Mouse (Mus musculus) midbrain, postnatal 0 days (tissue): ENCODE measurements around the gene Lamc2. TPM values are rescaled to one million over a fixed set of nuclear protein-coding genes. Genes with fewer than 3 reads are reported as not detected.

Source experiments
- ATAC-seq: fragments of 200-750 bp; cut with Nextera tagmentation; 2 replicates; pipeline ENCODE4 v1.8.0; 2017; ENCODE audit warnings: moderate number of reproducible peaks, mild to moderate bottlenecking, moderate TSS enrichment, moderate library complexity; ENCODE audit not compliant: low FRiP score
- DNase-seq: peaks from one replicate; pipeline ENCODE4 v3.0.0-alpha.2; 2015; ENCODE audit warnings: low spot score
- H3K27ac ChIP-seq: fragments of 300-500 bp; sonication (generic); 2 replicates; pipeline ENCODE4 v1.5.1; 2014; ENCODE audit warnings: low read depth, mild to moderate bottlenecking, low read length, mixed read lengths
- H3K27me3 ChIP-seq: fragments of 300-500 bp; sonication (generic); 2 replicates; pipeline ENCODE4 v1.6.1; 2014; ENCODE audit warnings: low read length, control low read depth, mixed read lengths; ENCODE audit not compliant: insufficient read depth
- H3K36me3 ChIP-seq: fragments of 300-500 bp; sonication (generic); 2 replicates; pipeline ENCODE4 v1.6.1; 2014; ENCODE audit warnings: low read length, control low read depth, mixed read lengths; ENCODE audit not compliant: insufficient read depth
- H3K4me1 ChIP-seq: fragments of 300-500 bp; sonication (generic); 2 replicates; pipeline ENCODE4 v1.6.1; 2014; ENCODE audit warnings: mild to moderate bottlenecking, control low read depth, antibody characterized with exemption, low read length, mixed read lengths; ENCODE audit not compliant: insufficient read depth
- H3K4me2 ChIP-seq: fragments of 300-500 bp; sonication (generic); 2 replicates; pipeline ENCODE4 v1.6.1; 2014; ENCODE audit warnings: low read depth, mild to moderate bottlenecking, low read length, mixed read lengths; ENCODE audit not compliant: poor library complexity, severe bottlenecking
- H3K4me3 ChIP-seq: fragments of 300-500 bp; sonication (generic); 2 replicates; pipeline ENCODE4 v1.5.1; 2014; ENCODE audit warnings: low read depth, mild to moderate bottlenecking, low read length, moderate library complexity
- H3K9ac ChIP-seq: fragments of 300-500 bp; sonication (generic); replicated peaks from 2 replicates; pipeline ENCODE4 v1.6.1; 2014; ENCODE audit warnings: mild to moderate bottlenecking, low read length, moderate library complexity, mixed read lengths; ENCODE audit not compliant: poor library complexity, severe bottlenecking
- H3K9me3 ChIP-seq: fragments of 300-500 bp; sonication (generic); 2 replicates; pipeline ENCODE4 v1.6.1; 2016; ENCODE audit warnings: low read length, control low read depth
- CTCF ChIP-seq: IDR thresholded peaks from 2 replicates; pipeline ENCODE4 v1.5.1; 2016; ENCODE audit warnings: antibody characterized with exemption, mild to moderate bottlenecking
- WGBS: fragments of 180-500 bp; shearing (Covaris S2); extraction: QIAGEN DNeasy Blood & Tissue Kit; methylation state at CpG from one replicate; pipeline ENCODE4 v1.1.7; 2014; 5-methylcytosine and 5-hydroxymethylcytosine counted together
- polyA plus RNA-seq: library from polyadenylated mRNA; unstranded; fragments of >200 nt; fragmentation: Nextera tagmentation; extraction: Ambion mirVana; gene quantifications from 2 replicates; pipeline ENCODE4 v1.2.1, GENCODE M21; 2015
- total RNA-seq: library from RNA; depleted of rRNA; stranded (reverse); fragments of >200 nt; gene quantifications from 2 replicates; pipeline ENCODE4 v1.2.3, GENCODE M21; 2014

Gene Lamc2
- total and polyA plus RNA-seq, 2 experiments from 2014 or later = 5.0 to 7.6 TPM

GRCm38 (mm10) chr1:153225786-153226725 lies 39.8 kb upstream of the Lamc2 start:
- Histone ChIP-seq H3K9ac (no peak overlapping the region), H3K9me3 (no peaks in the 10 kb centered on the region), H3K4me1 (no peaks in the 10 kb centered on the region), H3K4me2 (no peak overlapping the region), H3K4me3 (no peak overlapping the region), H3K27ac (no peak overlapping the region), H3K27me3 (no peaks in the 10 kb centered on the region), H3K36me3 (peaks cover 51% of the 10 kb centered on the region)
- ATAC-seq = no peak
- no peak for DNase-seq
- TF ChIP-seq CTCF = no peak
- WGBS = 88% methylated on average over 21 of the region's 21 CpGs

GRCm38 (mm10) chr1:153224331-153224730 lies 38.1 kb upstream of the Lamc2 start:
- no peak overlapping the region for H3K27ac ChIP-seq
- no peak for TF ChIP-seq CTCF
- DNase-seq (no peak), ATAC-seq (no peak)
- H3K36me3 ChIP-seq = peaks cover 48% of the 10 kb centered on the region
- H3K27me3 ChIP-seq = no peaks in the 10 kb centered on the region
- no peaks in the 10 kb centered on the region for H3K9me3 ChIP-seq
- WGBS = 85% methylated on average over 5 of the region's 5 CpGs
- no peak overlapping the region for H3K9ac ChIP-seq
- no peaks in the 10 kb centered on the region for H3K4me1 ChIP-seq
- H3K4me3 ChIP-seq = no peak overlapping the region
- H3K4me2 ChIP-seq = no peak overlapping the region

GRCm38 (mm10) chr1:153219376-153219775 lies 33.1 kb upstream of the Lamc2 start:
- no peak for TF ChIP-seq CTCF
- no peak overlapping the region for H3K9ac ChIP-seq
- H3K9me3 ChIP-seq = no peaks in the 10 kb centered on the region
- ATAC-seq = no peak
- H3K4me3 ChIP-seq = no peak overlapping the region
- H3K4me1 ChIP-seq = no peaks in the 10 kb centered on the region
- WGBS = 41% methylated on average over 9 of the region's 9 CpGs
- H3K4me2 ChIP-seq = no peak overlapping the region
- H3K27ac ChIP-seq = no peak overlapping the region
- peak; percentile 5 for DNase-seq
- H3K27me3 ChIP-seq = no peaks in the 10 kb centered on the region
- peaks cover 20% of the 10 kb centered on the region for H3K36me3 ChIP-seq

GRCm38 (mm10) chr1:153216516-153216915 lies 30.3 kb upstream of the Lamc2 start:
- H3K36me3 ChIP-seq = peaks cover 13% of the 10 kb centered on the region
- no peaks in the 10 kb centered on the region for H3K27me3 ChIP-seq
- H3K27ac ChIP-seq = no peak overlapping the region
- H3K9ac ChIP-seq = no peak overlapping the region
- ATAC-seq (no peak), DNase-seq (no peak)
- WGBS = 73% methylated on average over 4 of the region's 4 CpGs
- no peaks in the 10 kb centered on the region for H3K9me3 ChIP-seq
- H3K4me1 ChIP-seq = no peaks in the 10 kb centered on the region
- H3K4me3 ChIP-seq = no peak overlapping the region
- no peak for TF ChIP-seq CTCF
- no peak overlapping the region for H3K4me2 ChIP-seq

- H3K4me2 ChIP-seq = no peak overlapping the region
- no peak overlapping the region for H3K27ac ChIP-seq
- H3K4me3 ChIP-seq = no peak overlapping the region
- DNase-seq (no peak), ATAC-seq (no peak)
- no peaks in the 10 kb centered on the region for H3K9me3 ChIP-seq
- TF ChIP-seq CTCF = no peak
- H3K27me3 ChIP-seq = no peaks in the 10 kb centered on the region
- no peak overlapping the region for H3K9ac ChIP-seq
- no peaks in the 10 kb centered on the region for H3K4me1 ChIP-seq
- peaks cover 5% of the 10 kb centered on the region for H3K36me3 ChIP-seq
- 80% methylated on average over 5 of the region's 5 CpGs for WGBS
These were observed 29.4 kb upstream of the Lamc2 start for GRCm38 (mm10) chr1:153215676-153216075.

GRCm38 (mm10) chr1:153210992-153211391 lies 24.7 kb upstream of the Lamc2 start:
- no peak for TF ChIP-seq CTCF
- H3K36me3 ChIP-seq = no peaks in the 10 kb centered on the region
- no peak overlapping the region for H3K4me3 ChIP-seq
- DNase-seq (no peak), ATAC-seq (no peak)
- no peak overlapping the region for H3K27ac ChIP-seq
- H3K9me3 ChIP-seq = no peaks in the 10 kb centered on the region
- WGBS = 61% methylated on average over 4 of the region's 4 CpGs
- H3K4me1 ChIP-seq = no peaks in the 10 kb centered on the region
- H3K4me2 ChIP-seq = no peak overlapping the region
- H3K9ac ChIP-seq = no peak overlapping the region
- H3K27me3 ChIP-seq = no peaks in the 10 kb centered on the region
